Mouse (Mus musculus) neural tube, postnatal 0 days (tissue): ENCODE measurements around the gene Psma7. TPM values are rescaled to one million over a fixed set of nuclear protein-coding genes. Genes with fewer than 3 reads are reported as not detected.

Experiments
- polyA plus RNA-seq: library from polyadenylated mRNA; unstranded; fragments of >200 nt; fragmentation: Nextera tagmentation; extraction: Ambion mirVana; gene quantifications from 2 replicates; pipeline ENCODE4 v1.2.1, GENCODE M21; 2015

The Psma7 gene
- polyA plus RNA-seq = 555 and 598 TPM in 2 replicates

GRCm38 (mm10) chr2:180042256-180042857 is at the start of gene Psma7, which contains the start of gene Ss18l1:
Gene Psma7, minus strand, starts transcription at chr2:180042433.
Gene Ss18l1, plus strand, starts transcription at chr2:180042509.

GRCm38 (mm10) chr2:180070481-180071453 is 28.5 kb upstream of the Psma7 start, which contains the start of gene Mtg2:
Gene Mtg2, plus strand, starts transcription at chr2:180070588.

GRCm38 (mm10) chr2:180024401-180025098 is 17.7 kb downstream of the Psma7 start, which contains the start of gene Lsm14b:
Gene Lsm14b, plus strand, starts transcription at chr2:180024987.

Other genes with a start within 250 kb of the Psma7 start
- 2.9 and 3.6 TPM in 2 replicates for gene Taf4, start 65.8 kb downstream of the Psma7 start, polyA plus RNA-seq
- gene Lsm14b, start 17.4 kb downstream of the Psma7 start, polyA plus RNA-seq = 20.5 and 20.9 TPM in 2 replicates
- gene Ss18l1, start 76 bp upstream of the Psma7 start, polyA plus RNA-seq = 31.1 and 33.9 TPM in 2 replicates
- gene Mtg2, start 28.2 kb upstream of the Psma7 start, polyA plus RNA-seq = 27.8 and 28.5 TPM in 2 replicates
- 3.0 and 3.4 TPM in 2 replicates for gene Hrh3, start 62.1 kb upstream of the Psma7 start, polyA plus RNA-seq
- 63.8 and 66.3 TPM in 2 replicates for gene Osbpl2, start 76.9 kb upstream of the Psma7 start, polyA plus RNA-seq
- gene Adrm1, start 129.1 kb upstream of the Psma7 start, polyA plus RNA-seq = 188 and 199 TPM in 2 replicates
- gene Lama5, start 183.4 kb upstream of the Psma7 start, polyA plus RNA-seq = 2.1 and 2.3 TPM in 2 replicates
- 423 and 539 TPM in 2 replicates for gene Rps21, start 214.9 kb upstream of the Psma7 start, polyA plus RNA-seq
- 26.9 and 31.4 TPM in 2 replicates for gene Cables2, start 231.1 kb upstream of the Psma7 start, polyA plus RNA-seq
- gene Rbbp8nl, start 247.4 kb upstream of the Psma7 start, polyA plus RNA-seq = not detected in 2 replicates